Mouse (Mus musculus): ENCODE results near the gene Olfr430.
A peak's percentile ranks its signal among the peaks of the same experiment; 100 is the strongest.
"Not testable (repeated sequence)": the region's sequence is repeated elsewhere in the genome, so short reads cannot be mapped to it uniquely, and the experiment has no call there.

Olfr430 gene

DNA sequence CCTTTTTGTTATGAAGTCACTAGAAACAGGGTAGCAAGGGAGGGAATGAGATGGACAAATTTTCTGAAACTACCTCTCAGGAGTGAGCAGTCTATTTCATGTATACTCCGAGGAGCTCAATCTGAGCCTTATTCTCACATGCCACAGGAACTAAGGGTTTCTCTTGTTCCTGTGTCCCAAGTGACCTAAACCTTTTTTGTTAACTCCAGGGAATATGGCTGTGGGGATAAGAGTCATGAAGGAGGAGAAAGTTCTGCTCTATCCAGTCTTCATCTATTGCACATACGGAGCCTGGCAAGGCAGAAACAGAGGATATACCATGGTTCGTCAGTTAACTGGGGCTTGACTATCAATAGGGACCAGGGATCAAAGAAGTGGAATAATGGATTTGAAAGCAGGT is at the start of gene Olfr430:
Olfr430 (plus strand) TSS at position 301 of the 400 bp plus-strand sequence.
- DNase-seq (ENCODE audit: low read depth, low spot score) = no peak

DNA sequence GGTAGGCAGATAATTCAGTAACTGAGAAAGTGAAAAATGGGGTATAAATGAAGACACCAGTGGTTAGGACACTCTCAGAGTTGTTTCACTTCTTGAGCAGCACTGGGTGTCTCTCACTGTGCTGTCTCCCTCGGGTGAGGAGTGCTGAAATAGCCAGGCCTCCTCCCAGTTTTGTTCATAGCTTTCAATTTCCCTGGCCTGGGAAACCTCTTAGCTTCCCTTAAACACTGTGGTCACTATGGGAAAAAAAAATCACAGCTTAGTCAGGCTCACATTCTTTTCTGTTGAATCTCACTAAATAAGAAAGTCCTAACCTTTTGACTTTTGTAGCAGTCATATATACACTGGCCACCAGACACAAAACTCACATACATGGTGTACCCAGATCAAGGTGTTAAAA is 34.7 kb upstream of the Olfr430 start, which contains the start of gene Ifi205:
Ifi205 (minus strand) TSS at position 113 of the 400 bp plus-strand sequence.
- DNase-seq (ENCODE audit: low read depth, low spot score) = no peak

DNA sequence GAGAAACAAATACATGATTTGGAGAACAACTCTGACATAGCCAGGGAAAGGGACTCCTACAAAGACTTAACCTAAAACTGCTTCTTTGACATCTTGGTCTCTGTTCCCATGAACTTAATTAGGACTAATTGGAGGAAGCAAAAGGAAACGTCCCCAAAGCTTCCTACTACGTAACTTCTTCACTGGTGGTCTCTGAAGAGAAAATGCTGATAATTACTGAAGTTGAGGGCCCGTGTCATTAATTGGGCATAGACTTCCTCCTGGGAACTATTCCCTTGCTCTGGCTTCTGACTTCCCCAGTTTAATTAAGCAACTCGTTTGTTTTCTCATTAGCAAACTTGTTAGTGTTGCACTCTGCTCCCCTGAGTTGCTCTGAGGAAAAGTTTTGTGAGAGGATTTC is 30.6 kb upstream of the Olfr430 start:
- DNase-seq (ENCODE audit: low read depth, low spot score) = no peak

DNA sequence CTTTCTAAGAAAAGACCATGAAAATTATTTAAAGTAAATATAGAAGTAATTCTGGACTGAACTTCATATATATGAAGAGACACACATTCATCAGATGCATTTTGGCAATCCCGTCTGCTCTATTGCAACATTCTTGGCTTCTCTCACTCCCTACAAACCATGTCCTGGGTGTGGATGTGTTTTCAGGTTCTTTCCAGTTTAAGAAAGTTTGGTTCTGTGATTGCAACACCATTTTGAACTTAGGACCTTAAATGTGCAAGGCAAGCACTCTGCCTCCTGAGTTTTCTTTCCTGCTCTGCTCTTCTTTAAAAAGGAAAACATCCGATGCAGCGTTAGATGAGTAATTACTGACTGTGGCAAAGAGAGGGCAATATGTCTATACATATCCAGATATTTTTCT is 27.9 kb upstream of the Olfr430 start:
- no peak for DNase-seq (ENCODE audit: low read depth, low spot score)

DNA sequence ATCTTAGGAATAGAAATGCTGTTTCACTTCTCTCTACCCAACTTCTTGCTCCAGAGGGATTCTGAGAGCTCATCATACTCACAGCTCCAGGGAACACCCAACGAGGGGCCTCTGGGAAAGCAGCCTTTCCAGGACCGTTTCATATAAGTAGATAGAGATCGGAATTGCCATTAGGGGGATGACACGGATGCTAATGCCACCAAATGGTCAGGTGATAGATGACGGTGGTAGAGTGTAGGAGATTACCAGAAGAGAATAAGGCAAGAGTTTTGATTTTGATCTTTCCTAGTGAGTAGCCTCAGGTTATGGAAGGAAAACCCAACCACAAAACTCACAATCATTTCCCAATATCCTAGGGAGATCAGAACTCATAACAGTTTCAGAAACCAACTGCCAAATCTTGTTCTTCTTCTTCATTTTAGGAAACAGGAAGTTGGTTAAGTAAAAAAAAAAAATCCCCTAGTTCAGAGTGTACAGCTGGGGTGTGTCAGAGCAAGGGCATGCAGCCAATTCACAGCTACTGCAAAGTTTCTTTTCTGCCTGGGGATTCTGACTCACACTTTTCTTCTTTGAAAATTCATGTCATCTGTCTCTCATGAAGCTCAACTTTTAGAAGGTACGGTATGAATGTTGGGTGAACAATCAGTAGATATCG is 25.8 kb upstream of the Olfr430 start, which contains the start of gene Olfr433:
Olfr433 (plus strand) TSS at position 183 of the 655 bp plus-strand sequence.
- peak; percentile 75 for DNase-seq (ENCODE audit: low read depth, low spot score)

DNA sequence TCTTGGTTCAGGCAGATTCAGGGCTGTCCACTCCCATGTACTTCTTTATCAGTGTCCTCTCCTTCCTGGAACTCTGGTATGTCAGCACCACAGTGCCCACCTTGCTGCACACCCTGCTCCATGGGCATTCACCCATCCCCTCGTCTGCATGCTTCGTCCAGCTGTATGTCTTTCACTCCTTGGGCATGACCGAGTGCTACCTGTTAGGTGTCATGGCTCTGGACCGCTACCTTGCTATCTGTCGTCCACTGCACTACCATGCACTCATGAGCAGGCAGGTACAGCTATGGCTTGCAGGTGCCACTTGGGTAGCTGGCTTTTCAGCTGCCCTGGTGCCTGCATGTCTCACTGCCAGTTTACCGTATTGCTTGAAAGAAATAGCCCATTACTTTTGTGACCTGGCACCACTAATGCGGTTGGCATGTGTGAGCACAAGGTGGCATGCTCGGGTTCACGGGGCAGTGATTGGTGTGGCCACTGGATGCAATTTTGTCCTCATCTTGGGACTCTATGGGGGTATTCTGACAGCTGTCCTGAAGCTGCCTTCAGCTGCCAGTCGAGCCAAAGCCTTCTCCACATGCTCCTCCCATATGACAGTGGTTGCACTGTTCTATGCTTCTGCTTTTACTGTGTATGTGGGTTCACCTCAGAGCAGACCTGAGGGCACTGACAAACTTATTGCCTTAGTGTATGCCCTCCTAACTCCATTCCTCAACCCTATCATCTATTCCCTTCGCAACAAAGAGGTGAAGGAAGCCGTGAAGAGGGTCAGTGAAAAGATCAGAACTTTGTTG is 24.1 kb upstream of the Olfr430 start:
- DNase-seq (ENCODE audit: low read depth, low spot score) = not testable (repeated sequence)

DNA sequence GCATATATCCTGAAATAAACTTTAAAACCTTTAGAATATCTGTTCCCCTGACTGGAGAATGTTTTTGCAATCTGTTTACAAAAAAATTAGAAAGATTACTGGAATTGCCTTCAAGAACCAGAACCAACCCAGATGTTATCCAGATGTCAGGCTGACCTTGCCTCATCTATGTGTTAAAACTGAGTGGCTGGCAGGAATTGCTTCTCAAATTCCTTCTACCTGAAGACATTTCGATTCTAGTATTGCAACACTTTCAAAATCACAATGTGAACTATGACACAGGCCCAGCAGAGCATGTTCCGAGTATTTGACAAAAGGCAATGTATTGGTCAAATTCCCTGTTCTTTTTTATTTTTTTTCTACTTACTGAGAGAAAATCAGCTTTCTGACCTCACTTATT is 22.0 kb upstream of the Olfr430 start:
- DNase-seq (ENCODE audit: low read depth, low spot score) = no peak

DNA sequence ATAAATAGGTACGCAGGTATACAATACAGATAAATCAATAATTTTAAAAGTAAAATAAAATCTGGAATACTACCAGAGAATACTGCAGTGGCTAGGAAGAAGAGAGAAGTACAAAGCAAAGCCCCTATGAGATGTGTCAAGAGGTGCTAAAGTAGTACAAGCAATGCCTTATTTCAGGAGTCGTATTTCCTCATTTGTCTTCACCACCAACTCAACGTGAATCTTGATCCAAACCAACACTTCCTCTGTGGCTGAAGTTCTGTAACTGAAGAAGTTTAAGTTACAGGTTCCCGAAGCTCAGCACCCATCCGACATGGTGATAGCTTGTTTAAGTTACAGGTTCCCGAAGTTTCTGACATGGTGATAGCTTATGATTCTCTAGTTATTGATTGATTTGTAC is 18.2 kb upstream of the Olfr430 start:
- not testable (repeated sequence) for DNase-seq (ENCODE audit: low read depth, low spot score)

DNA sequence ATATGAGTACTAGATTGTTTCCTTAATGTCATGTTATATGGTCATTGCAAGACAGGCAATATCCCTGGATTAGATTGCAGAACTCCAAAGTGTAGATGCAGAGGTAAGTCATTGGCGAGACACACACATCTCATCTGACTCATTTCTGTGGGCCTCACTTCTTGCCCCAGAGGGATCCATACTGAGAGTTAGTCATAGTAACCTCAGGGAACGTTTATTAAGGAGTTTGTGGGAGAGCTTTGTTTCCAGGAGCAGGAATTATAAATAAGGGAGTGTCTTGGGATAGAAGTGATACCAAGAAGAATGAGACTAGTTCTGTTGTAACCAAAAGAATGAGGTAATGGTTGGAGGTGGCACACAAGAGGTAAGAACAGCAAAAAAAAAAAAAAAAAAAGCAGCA is 17.5 kb upstream of the Olfr430 start, which contains the start of gene Olfr432:
Olfr432 (plus strand) TSS at position 313 of the 400 bp plus-strand sequence.
- no peak for DNase-seq (ENCODE audit: low read depth, low spot score)

DNA sequence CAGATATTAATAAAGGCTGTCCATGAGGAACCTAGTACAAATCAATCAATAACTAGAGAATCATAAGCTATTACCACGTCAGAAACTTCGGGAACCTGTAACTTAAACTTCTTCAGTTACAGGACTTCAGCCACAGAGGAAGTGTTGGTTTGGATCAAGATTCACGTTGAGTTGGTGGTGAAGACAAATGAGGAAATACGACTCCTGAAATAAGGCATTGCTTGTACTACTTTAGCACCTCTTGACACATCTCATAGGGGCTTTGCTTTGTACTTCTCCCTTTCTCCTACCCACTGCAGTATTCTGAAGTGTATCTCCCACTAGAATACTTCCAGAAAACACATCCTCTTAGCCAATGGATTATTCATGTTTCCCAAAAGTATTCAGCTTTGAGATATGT is 17.0 kb upstream of the Olfr430 start:
- DNase-seq (ENCODE audit: low read depth, low spot score) = not testable (repeated sequence)

DNA sequence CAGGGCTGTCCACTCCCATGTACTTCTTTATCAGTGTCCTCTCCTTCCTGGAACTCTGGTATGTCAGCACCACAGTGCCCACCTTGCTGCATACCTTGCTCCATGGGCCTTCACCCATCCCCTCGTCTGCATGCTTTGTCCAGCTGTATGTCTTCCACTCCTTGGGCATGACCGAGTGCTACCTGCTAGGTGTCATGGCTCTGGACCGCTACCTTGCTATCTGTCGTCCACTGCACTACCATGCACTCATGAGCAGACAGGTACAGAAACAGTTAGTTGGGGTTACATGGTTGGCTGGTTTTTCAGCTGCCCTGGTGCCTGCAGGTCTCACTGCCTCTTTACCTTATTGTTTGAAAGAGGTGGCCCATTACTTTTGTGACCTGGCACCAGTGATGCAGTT is 15.9 kb upstream of the Olfr430 start:
- DNase-seq (ENCODE audit: low read depth, low spot score) = no peak

DNA sequence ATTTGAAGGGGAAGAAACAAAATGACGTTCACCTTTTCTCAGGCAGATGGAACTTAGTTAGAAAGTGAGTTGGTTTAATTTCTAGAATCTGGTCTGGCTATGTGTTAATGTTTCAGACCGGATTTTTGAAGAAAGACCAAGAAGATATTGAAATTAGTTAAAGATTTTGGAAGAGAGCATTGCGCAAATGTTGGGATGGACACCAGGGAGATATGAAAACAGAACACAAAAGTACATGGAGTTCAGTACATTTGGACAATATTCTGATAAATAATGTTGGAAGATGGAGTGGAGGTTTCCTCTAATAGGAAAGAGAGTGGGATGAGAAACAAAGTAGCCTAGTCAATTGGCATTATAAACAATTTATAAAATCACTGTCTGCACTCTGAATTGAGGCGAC is 14.9 kb upstream of the Olfr430 start:
- DNase-seq (ENCODE audit: low read depth, low spot score) = no peak

DNA sequence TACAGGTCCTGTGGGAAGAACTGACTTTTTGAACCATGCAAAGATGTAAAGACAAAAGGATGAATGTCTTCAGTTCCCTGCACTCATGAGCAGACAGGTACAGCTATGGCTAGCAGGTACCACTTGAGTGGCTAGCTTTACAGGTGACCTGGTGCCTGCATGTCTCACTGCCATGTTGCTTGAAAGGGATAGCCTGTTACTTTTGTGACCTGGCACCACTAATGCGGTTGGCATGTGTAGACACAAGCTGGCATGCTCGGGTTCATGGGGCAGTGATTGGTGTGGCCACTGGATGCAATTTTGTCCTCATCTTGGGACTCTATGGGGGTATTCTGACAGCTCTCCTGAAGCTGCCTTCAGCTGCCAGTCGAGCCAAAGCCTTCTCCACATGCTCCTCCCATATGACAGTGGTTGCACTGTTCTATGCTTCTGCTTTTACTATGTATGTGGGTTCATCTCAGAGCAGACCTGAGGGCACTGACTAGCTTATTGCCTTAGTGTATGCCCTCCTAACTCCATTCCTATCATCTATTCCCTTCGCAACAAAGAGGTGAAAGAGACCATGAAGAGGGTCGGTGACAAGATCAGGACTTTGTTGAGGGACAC is 14.4 kb upstream of the Olfr430 start:
- DNase-seq (ENCODE audit: low read depth, low spot score) = no peak

DNA sequence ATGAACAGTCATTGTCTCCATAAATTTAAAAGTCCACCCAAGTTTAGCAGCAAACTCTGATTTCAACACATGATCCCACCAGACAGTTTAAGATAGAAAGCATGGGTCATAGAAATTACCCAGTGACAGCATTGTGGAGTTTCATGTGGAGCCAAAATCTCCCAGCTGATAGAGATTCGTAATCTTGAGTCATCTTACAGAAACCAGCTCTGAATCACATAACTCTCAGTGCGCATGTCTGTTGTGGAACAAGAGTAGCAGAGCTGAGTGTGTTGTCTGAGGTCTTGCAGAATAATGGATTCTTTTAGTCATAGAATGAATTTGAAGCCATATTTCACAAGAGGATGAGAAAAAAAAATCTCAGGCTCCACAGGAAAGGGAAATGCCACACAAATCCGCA is 13.4 kb upstream of the Olfr430 start:
- no peak for DNase-seq (ENCODE audit: low read depth, low spot score)

DNA sequence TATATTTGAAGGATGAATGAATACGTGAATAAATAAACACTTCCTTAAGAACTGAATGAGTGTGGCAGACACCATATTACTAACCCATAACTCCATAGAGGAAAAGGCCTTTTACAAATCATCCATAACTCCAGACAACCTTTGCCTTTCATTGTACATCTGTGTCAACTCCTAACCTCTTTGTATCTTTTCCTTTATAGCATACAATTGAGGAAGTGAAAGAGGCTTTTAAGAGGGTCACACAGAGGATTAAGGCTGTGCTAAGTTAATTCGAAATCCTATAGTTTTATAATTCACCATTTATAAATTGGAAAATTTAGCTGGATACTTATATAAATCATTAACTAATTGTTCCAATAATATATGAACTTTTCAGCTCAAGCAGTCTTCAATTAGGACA is 11.2 kb upstream of the Olfr430 start:
- DNase-seq (ENCODE audit: low read depth, low spot score) = no peak

DNA sequence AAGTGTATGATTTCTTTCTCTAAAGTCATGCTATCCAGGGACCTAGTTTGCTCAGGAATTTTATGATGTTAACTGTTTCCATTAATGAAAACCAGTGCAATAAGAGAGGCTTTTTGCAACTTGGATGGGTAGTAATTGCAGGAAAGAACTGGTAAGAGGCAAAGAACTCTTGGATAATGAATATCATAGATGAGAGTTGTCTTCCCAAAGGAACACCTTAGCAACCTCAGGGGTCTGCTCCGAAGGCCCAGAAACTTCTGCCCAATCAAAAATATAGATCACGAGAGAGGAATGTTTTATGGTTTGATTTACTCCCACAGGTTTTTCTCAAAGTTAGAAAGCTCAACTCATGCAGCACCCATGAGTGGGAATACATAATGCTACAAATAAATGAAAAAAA is 17.6 kb downstream of the Olfr430 start, which contains the start of gene Olfr429:
Olfr429 (plus strand) TSS at position 301 of the 400 bp plus-strand sequence.
- DNase-seq (ENCODE audit: low read depth, low spot score) = no peak

DNA sequence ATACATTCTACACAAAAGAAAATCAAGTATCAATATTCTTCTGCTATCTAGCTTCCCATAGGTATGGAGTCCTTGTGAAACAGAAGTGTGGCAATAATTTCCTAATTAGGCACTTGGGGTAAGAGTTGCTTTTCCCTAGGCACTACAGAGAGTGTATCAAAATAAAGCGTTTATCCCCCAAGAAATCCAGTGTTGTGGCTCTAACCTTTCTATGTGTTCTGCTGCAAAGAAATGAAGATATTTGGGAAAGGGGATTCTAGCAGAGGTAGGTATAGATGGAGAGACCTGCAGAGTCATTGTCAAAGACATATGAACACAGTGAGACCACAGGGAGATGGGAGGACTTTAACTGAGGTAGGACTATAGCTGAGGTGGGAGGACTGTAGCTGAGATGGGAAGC is 30.2 kb downstream of the Olfr430 start, which contains the start of gene Olfr427:
Olfr427 (plus strand) TSS at position 301 of the 400 bp plus-strand sequence.
- DNase-seq (ENCODE audit: low read depth, low spot score) = no peak

DNA sequence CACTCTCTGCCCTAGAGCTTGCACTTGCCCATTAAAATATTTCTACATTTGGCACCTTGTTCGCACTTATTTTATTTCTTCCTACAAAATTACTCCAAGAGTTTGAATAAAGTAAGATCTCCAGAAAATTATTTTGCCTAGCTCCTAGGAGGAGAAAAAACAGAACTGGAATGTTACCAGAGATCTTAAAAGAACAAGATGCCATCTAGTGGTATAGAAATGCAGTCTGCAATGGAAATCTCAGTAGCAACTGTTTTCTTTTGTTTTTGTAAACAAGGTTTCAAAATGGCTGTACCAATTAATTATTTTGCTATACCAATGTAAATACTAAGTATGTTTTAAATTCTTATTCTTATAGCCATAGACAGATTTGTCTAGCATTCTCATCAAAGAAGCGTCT is 37.3 kb downstream of the Olfr430 start:
- no peak for DNase-seq (ENCODE audit: low read depth, low spot score)

DNA sequence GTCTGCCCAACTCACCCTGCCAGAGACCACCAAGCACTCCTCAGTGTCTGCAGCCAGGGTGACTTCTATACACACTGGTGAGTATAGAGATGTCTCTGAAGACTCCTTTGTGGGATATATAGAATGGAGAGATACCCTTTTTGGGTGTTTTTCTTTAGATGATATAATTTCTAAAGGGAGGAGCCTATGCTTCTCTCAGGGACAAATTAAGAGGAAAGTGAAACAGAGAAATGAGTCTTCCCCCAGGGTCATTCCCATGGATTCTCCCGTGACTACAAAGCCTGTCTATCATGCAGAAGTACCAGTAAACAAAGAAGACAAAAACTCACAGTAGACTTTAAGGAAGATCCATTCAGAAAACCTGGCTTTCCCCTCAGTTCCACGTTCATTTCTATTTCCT is 54.7 kb downstream of the Olfr430 start, which contains the start of gene Olfr231:
Olfr231 (minus strand) TSS at position 101 of the 400 bp plus-strand sequence.
- no peak for DNase-seq (ENCODE audit: low read depth, low spot score)
